ENCODE assay signal across 8 mouse cellular contexts in genomic region chr7:84272206-84272818, GRCm38 (mm10).
DNase-seq lines count a peak whose midpoint lies in the region; ATAC-seq and TF ChIP-seq lines count a peak whose summit lies in the region.

No protein-coding gene starts in this region.

- H3K27me3 ChIP-seq in intestine, postnatal 0 days (replicated peaks; ENCODE audit: control insufficient read depth, insufficient read depth, low read length), result no peaks in the 10 kb centered on the region
- H3K27me3 ChIP-seq in midbrain, embryonic 12.5 days, result no peaks in the 10 kb centered on the region

- TF ChIP-seq CTCF in intestine, postnatal 0 days (IDR thresholded peaks at IDR 0.05; ENCODE audit: low read depth), result peak; percentile 98

- no peaks in the 10 kb centered on the region for H3K36me3 ChIP-seq in intestine, postnatal 0 days (ENCODE audit: control insufficient read depth, insufficient read depth)
- H3K36me3 ChIP-seq in midbrain, embryonic 12.5 days, result peaks cover 77% of the 10 kb centered on the region

- no peaks in the 10 kb centered on the region for H3K9me3 ChIP-seq in intestine, postnatal 0 days (ENCODE audit: control insufficient read depth)
- no peaks in the 10 kb centered on the region for H3K9me3 ChIP-seq in midbrain, embryonic 12.5 days

- no peak overlapping the region for H3K4me2 ChIP-seq in intestine, postnatal 0 days (replicated peaks; ENCODE audit: low read depth)
- no peak overlapping the region for H3K4me2 ChIP-seq in midbrain, embryonic 12.5 days (replicated peaks)

- H3K4me1 ChIP-seq in intestine, postnatal 0 days (replicated peaks; ENCODE audit: control insufficient read depth, insufficient read depth, low read length), result no peaks in the 10 kb centered on the region
- no peaks in the 10 kb centered on the region; the same call in 1 of the 2 replicates for H3K4me1 ChIP-seq in midbrain, embryonic 12.5 days

- WGBS in intestine, postnatal 0 days, result 28% methylated on average over 7 of the region's 7 CpGs
- 28% methylated on average over 7 of the region's 7 CpGs for WGBS in midbrain, embryonic 12.5 days

- no peak overlapping the region for H3K4me3 ChIP-seq in intestine, postnatal 0 days (ENCODE audit: low read depth, low read length)
- H3K4me3 ChIP-seq in midbrain, embryonic 12.5 days, result no peak overlapping the region

- DNase-seq in adrenal gland, adult 2 months, result peak; percentile 79
- DNase-seq in embryo, embryonic 9.5 days (ENCODE audit: extremely low spot score), result peak; percentile 68
- peak; percentile 55 to 61 for DNase-seq in left cerebral cortex, postnatal 36 days (ENCODE audit: low spot score in 2 of 2)
- DNase-seq in skeletal muscle tissue, adult 2 months (ENCODE audit: low read depth, low spot score), result peak; percentile 72

- H3K27ac ChIP-seq in intestine, postnatal 0 days (ENCODE audit: low read depth, low read length), result no peak overlapping the region
- no peak overlapping the region for H3K27ac ChIP-seq in midbrain, embryonic 12.5 days (replicated peaks)

- intact Hi-C loops in left cerebral cortex, postnatal 36 days (cut with DNase I), result loop anchor here (1.0 to 5.0 kb wide), 3 partner anchors 84 to 360 kb away; no protein-coding TSS in a partner anchor

- ATAC-seq in granulocyte monocyte progenitor cell, adult 5-6 weeks (replicated peaks; ENCODE audit: poor library complexity, severe bottlenecking), result peak; percentile 95
- ATAC-seq in intestine, postnatal 0 days, result peak; percentile 73
- ATAC-seq in midbrain, embryonic 12.5 days (ENCODE audit: low FRiP score, low read depth), result peak; percentile 61
- no peak for ATAC-seq in erythroid progenitor cell, adult 5-6 weeks (replicated peaks; ENCODE audit: low FRiP score, poor library complexity, severe bottlenecking)

- H3K9ac ChIP-seq in intestine, postnatal 0 days (ENCODE audit: low read depth, low read length), result no peak overlapping the region
- H3K9ac ChIP-seq in midbrain, embryonic 12.5 days (replicated peaks), result no peak overlapping the region
